Mouse (Mus musculus): ENCODE measurements around the gene Erbb4. TPM values are rescaled to one million over a fixed set of nuclear protein-coding genes. Genes with fewer than 3 reads are reported as not detected.

Gene Erbb4
- polyA plus RNA-seq, 1 experiment = not detected

DNA sequence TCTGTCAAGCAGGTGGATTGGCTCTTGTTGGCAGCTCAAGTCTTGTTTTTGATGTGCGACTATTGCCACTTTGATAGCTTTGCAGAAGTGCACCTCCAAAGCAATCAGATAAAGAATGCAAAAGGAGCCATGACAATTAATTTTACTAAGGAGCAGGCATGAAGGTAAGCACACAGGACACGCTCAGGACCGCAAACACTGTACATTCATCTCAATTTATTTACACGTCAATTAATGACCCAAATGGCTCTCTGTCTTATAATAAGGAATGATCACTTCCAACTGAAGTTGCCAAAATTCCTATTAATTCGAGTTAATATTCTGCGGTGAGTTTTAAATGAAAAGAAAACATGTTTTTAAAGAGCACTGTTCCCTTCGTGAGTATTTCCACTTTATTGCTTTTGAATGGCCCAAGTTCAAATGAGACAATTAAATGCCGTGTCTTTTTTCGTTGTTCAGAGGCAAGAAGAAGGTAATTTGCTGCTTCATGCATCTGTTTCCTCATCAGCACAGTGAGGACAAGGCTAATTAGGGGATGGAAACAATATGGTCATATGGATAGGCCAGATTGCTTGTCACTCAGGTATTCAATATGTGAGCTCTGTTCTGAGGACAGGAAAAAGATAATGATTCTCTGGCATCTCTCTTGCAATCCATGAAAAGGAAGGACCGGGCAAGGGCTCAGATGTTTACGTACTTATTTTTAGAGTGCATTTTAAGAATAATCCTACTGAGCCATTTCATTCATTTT, 61.5 kb downstream of the Erbb4 start:
- Histone ChIP-seq H3K27ac (ENCODE audit: insufficient read depth, low read depth, low read length) (no peak overlapping the region), H3K4me1 (ENCODE audit: control insufficient read depth, insufficient read depth, low read length) (no peaks in the 10 kb centered on the region), H3K4me3 (ENCODE audit: insufficient read depth, low read length) (no peak overlapping the region)
- TF ChIP-seq POLR2A (IDR thresholded peaks at IDR 0.05; ENCODE audit: borderline replicate concordance, low read depth, low read length) (no peak), CTCF (IDR thresholded peaks at IDR 0.05; ENCODE audit: low read depth, low read length) (no peak)

DNA sequence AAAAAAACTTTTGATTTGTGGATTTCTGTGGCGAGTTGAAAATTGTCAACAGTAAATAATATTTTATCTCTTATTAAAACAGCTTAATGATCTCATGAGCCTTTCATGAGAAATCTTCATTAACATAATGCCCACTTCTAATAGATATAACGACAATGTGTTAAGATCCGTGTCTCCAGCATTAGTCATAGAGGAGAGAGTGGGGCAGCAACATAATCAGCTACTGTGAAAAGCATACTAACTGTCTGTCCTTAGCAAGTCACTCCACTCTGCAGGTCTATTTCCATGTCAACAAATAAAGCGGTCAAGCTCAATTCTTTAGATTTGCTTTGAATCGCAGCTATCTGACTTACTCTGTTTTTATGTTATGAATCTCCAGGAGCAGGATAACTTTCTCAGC, 80.0 kb downstream of the Erbb4 start:
- TF ChIP-seq POLR2A (IDR thresholded peaks at IDR 0.05; ENCODE audit: borderline replicate concordance, low read depth, low read length) (no peak), CTCF (IDR thresholded peaks at IDR 0.05; ENCODE audit: low read depth, low read length) (no peak)
- H3K27ac ChIP-seq (ENCODE audit: insufficient read depth, low read depth, low read length) = no peak overlapping the region
- H3K4me1 ChIP-seq (ENCODE audit: control insufficient read depth, insufficient read depth, low read length) = no peaks in the 10 kb centered on the region
- no peak overlapping the region for H3K4me3 ChIP-seq (ENCODE audit: insufficient read depth, low read length)

DNA sequence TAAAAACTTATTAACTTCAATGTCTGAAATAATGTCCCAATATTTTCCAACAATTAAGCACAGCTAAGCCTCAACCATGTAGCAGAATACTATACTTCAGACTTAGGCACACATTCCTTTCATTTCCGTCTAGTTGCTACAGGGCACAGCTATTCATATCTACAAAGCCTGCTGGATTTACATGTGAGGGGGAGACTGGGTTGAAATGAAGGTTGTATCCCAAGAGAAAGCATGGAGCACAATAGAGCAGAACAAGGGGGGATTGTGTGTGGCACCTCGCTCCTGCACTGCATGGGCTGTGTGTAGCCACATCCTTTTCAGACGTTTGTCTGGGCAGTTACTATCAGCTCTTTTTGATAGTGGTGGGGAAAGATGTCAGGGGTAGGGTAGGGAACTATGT, 83.0 kb downstream of the Erbb4 start:
- TF ChIP-seq POLR2A (IDR thresholded peaks at IDR 0.05; ENCODE audit: borderline replicate concordance, low read depth, low read length) = no peak
- TF ChIP-seq CTCF (IDR thresholded peaks at IDR 0.05; ENCODE audit: low read depth, low read length) = no peak
- H3K4me1 ChIP-seq (ENCODE audit: control insufficient read depth, insufficient read depth, low read length) = no peaks in the 10 kb centered on the region
- no peak overlapping the region for H3K27ac ChIP-seq (ENCODE audit: insufficient read depth, low read depth, low read length)
- H3K4me3 ChIP-seq (ENCODE audit: insufficient read depth, low read length) = no peak overlapping the region

DNA sequence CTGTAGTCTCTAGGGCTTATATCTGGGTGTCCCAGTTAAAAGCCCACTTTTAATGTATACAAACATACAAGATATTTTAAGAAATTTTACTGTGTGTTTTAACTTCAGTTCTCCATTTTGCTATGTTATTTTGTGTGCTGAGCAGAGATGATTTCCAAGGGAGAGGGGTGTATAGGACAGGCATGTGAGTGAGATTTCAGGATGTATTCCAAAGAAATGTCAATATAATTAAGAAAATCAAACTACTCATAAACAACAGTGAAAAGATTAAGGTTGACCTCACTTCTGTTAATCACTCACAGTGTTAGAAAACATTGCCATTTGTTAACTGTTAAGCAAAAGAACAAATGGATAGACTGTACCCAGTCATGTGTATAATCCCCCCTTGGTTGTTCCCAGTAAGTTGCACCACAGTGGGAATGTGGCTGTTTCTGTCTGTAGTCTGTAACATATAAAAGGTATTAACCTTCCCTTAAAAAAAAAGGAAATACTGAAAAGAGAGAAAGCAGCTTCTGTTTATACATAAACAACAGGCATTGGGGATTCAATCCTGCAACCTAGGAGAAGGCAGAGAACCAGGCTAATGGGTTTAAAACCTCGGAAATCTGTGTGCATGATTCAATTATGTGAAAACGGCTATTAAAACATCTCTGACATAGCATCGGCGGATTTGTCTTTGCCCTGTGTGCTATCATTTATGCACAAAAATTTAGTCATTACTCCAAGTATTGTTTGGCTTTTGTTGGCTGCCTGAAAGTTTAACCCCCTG, 84.5 kb downstream of the Erbb4 start:
- TF ChIP-seq POLR2A (IDR thresholded peaks at IDR 0.05; ENCODE audit: borderline replicate concordance, low read depth, low read length) (no peak), CTCF (IDR thresholded peaks at IDR 0.05; ENCODE audit: low read depth, low read length) (no peak)
- no peak overlapping the region for H3K27ac ChIP-seq (ENCODE audit: insufficient read depth, low read depth, low read length)
- H3K4me3 ChIP-seq (ENCODE audit: insufficient read depth, low read length) = no peak overlapping the region
- no peaks in the 10 kb centered on the region for H3K4me1 ChIP-seq (ENCODE audit: control insufficient read depth, insufficient read depth, low read length)

DNA sequence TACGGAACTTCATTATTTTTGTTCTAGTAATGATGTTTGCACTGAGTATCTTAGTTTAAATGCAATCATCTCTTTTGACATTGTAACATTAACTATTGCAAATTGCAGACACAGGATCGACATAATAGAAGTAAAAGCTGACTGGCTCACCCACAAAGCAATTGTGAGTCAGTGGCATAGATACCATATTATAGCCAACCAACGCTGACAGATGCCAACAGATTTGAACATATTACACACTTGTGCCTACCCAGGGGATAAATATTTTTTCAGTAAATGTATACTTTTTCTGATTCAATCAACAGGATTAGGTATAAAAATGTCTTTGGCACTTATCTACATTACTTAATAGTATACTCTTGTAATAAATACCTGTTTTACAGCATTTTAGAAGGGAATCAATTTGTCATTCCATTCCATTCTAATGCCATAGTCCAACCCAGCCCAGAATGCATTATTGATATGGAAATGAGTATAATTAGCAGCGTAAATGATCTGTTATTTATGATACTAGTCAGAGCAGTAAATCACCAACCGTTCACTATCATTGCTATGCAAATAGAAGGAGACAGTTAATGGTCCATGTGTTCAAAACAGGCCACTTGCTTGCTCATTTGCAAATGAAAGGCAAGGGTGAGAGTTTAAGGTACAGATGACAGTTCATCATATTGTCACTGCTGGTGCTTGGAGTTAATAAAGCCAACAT, 97.9 kb downstream of the Erbb4 start:
- TF ChIP-seq POLR2A (IDR thresholded peaks at IDR 0.05; ENCODE audit: borderline replicate concordance, low read depth, low read length) (no peak), CTCF (IDR thresholded peaks at IDR 0.05; ENCODE audit: low read depth, low read length) (no peak)
- no peak overlapping the region for H3K27ac ChIP-seq (ENCODE audit: insufficient read depth, low read depth, low read length)
- no peaks in the 10 kb centered on the region for H3K4me1 ChIP-seq (ENCODE audit: control insufficient read depth, insufficient read depth, low read length)
- no peak overlapping the region for H3K4me3 ChIP-seq (ENCODE audit: insufficient read depth, low read length)

DNA sequence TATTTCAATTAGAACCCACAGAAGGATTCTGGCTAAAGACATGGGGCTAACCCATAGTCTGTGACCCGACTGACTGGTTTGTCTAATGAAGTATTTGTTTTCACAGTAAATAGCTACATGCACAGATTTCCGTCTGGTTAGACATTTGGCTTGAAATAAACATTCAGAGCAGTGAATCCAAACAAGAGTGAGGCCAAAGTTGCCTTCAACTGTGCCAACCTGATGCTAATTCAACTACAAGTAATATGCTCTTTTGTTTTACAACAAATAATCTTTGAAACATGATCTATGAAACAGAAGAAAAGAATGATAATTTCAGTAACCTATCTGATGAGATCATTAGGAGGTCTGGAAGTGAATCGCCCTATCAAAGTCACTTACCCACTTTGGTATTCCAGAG, 106.5 kb downstream of the Erbb4 start:
- TF ChIP-seq CTCF (IDR thresholded peaks at IDR 0.05; ENCODE audit: low read depth, low read length) = no peak
- TF ChIP-seq POLR2A (IDR thresholded peaks at IDR 0.05; ENCODE audit: borderline replicate concordance, low read depth, low read length) = no peak
- Histone ChIP-seq H3K4me3 (ENCODE audit: insufficient read depth, low read length) (no peak overlapping the region), H3K4me1 (ENCODE audit: control insufficient read depth, insufficient read depth, low read length) (no peaks in the 10 kb centered on the region), H3K27ac (ENCODE audit: insufficient read depth, low read depth, low read length) (no peak overlapping the region)

DNA sequence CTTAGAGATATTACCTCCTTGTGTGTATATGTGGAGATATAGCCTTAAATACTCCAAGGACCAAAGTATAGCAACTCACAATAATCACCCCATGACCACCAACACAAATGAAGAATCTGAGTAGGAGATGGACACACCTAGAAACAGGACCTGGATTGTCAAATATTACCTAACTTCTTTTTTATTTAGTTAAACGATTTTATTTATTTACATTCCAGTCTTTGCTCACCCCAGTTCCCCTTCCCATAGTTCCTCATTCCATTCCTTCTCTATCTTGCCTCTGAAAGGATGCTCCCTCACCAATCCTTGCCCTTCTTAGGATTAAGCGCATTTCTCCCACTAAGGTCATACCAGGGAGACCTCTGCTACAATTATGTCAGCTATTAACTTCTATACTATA, 128.6 kb downstream of the Erbb4 start:
- TF ChIP-seq CTCF (IDR thresholded peaks at IDR 0.05; ENCODE audit: low read depth, low read length) (no peak), POLR2A (IDR thresholded peaks at IDR 0.05; ENCODE audit: borderline replicate concordance, low read depth, low read length) (no peak)
- Histone ChIP-seq H3K4me3 (ENCODE audit: insufficient read depth, low read length) (no peak overlapping the region), H3K4me1 (ENCODE audit: control insufficient read depth, insufficient read depth, low read length) (no peaks in the 10 kb centered on the region), H3K27ac (ENCODE audit: insufficient read depth, low read depth, low read length) (no peak overlapping the region)

DNA sequence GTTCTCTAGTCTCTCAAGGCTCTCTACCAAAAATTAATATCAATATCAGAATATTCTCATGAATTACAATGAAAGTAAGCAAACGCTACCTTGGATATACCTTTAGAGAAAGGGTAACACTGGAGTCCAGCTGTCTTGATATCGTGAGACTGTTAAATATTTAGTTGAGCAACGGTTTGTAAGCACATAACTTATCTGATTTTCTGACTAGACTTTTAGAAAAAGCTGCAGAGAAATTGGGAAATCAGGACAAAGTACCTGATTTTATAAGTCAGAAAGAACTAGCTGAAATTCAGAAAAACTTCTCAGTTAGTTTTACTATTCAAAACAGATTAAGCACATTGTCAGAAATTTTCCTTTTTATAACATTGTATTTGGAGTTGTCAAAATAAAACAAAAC, 129.3 kb downstream of the Erbb4 start:
- no peaks in the 10 kb centered on the region for H3K4me1 ChIP-seq (ENCODE audit: control insufficient read depth, insufficient read depth, low read length)
- no peak overlapping the region for H3K4me3 ChIP-seq (ENCODE audit: insufficient read depth, low read length)
- no peak for TF ChIP-seq CTCF (IDR thresholded peaks at IDR 0.05; ENCODE audit: low read depth, low read length)
- TF ChIP-seq POLR2A (IDR thresholded peaks at IDR 0.05; ENCODE audit: borderline replicate concordance, low read depth, low read length) = no peak
- no peak overlapping the region for H3K27ac ChIP-seq (ENCODE audit: insufficient read depth, low read depth, low read length)

DNA sequence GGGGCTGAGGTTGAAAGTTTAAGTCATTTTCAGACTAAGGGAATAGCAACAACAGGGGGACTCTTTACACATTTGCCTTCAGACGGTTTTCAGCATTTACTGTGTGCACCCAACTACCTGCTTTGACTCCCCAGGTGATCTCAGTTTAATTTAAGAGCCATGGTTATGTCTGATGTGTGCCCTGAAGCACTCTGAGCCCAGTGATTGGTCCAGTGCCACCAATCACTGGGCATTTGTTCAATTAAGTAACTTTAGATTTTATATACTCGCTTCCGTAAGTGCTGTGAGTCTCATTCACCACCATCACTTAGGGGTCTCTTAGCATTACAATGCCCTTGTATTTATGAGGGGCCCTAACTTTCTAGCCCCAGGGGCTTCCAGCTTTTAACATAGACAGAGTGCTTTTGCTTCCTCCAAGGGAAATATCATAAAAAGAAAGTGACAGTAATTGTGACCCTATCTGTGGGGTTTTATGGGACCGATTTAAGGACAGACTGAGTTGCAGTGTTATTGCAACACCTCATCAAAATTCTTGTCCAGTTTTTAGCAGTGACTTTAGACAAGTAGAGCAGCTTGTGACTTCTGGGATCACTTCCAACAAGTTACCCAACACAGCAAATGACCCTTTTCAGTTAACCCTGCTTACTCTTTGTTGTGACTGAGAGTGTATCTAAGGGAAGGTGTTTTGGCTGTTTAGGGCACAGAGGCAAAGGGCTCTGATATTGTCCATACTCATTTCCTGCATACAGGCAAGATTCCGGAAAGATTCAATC, 134.3 kb downstream of the Erbb4 start:
- Histone ChIP-seq H3K27ac (ENCODE audit: insufficient read depth, low read depth, low read length) (no peak overlapping the region), H3K4me3 (ENCODE audit: insufficient read depth, low read length) (no peak overlapping the region), H3K4me1 (ENCODE audit: control insufficient read depth, insufficient read depth, low read length) (no peaks in the 10 kb centered on the region)
- TF ChIP-seq CTCF (IDR thresholded peaks at IDR 0.05; ENCODE audit: low read depth, low read length) (no peak), POLR2A (IDR thresholded peaks at IDR 0.05; ENCODE audit: borderline replicate concordance, low read depth, low read length) (no peak)
